Mouse (Mus musculus): ENCODE data around the gene Eif4a2.

Eif4a2 gene

GRCm38 (mm10) chr16:23140911-23141310 is 33.7 kb downstream of the Eif4a2 start:
- DNase-seq (ENCODE audit: low spot score in 2 of 2): no peak

- DNase-seq (ENCODE audit: low spot score in 2 of 2): no peak
These were observed 37.1 kb downstream of the Eif4a2 start for GRCm38 (mm10) chr16:23144326-23144725.

- DNase-seq (ENCODE audit: low spot score in 2 of 2): no peak
These were observed 38.0 kb downstream of the Eif4a2 start for GRCm38 (mm10) chr16:23145211-23145610.

GRCm38 (mm10) chr16:23146280-23146679 is 39.0 kb downstream of the Eif4a2 start, which contains the start of gene Adipoq:
TSS of gene Adipoq (plus strand) at chr16:23146536.
- DNase-seq (ENCODE audit: low spot score in 2 of 2): no peak

GRCm38 (mm10) chr16:23148936-23149335 is 41.7 kb downstream of the Eif4a2 start:
- DNase-seq (ENCODE audit: low spot score in 2 of 2): no peak

- no peak for DNase-seq (ENCODE audit: low spot score in 2 of 2)
These were observed 42.2 kb downstream of the Eif4a2 start for GRCm38 (mm10) chr16:23149396-23149795.

GRCm38 (mm10) chr16:23151423-23151822 is 44.2 kb downstream of the Eif4a2 start:
- DNase-seq (ENCODE audit: low spot score in 2 of 2): peak; percentile 9 to 55

GRCm38 (mm10) chr16:23154261-23154660 is 47.0 kb downstream of the Eif4a2 start:
- no peak for DNase-seq (ENCODE audit: low spot score in 2 of 2)

- DNase-seq (ENCODE audit: low spot score in 2 of 2): no peak
These were observed 49.8 kb downstream of the Eif4a2 start for GRCm38 (mm10) chr16:23157013-23157412.

GRCm38 (mm10) chr16:23158292-23158691 is 51.0 kb downstream of the Eif4a2 start:
- DNase-seq (ENCODE audit: low spot score in 2 of 2): no peak

GRCm38 (mm10) chr16:23158957-23159356 is 51.7 kb downstream of the Eif4a2 start:
- no peak for DNase-seq (ENCODE audit: low spot score in 2 of 2)

GRCm38 (mm10) chr16:23159749-23160148 is 52.5 kb downstream of the Eif4a2 start:
- no peak for DNase-seq (ENCODE audit: low spot score in 2 of 2)

GRCm38 (mm10) chr16:23162116-23162515 is 54.9 kb downstream of the Eif4a2 start:
- DNase-seq (ENCODE audit: low spot score in 2 of 2): no peak
